Mouse (Mus musculus): Measurements from ENCODE around the gene Agap2. TPM values are rescaled to one million over a fixed set of nuclear protein-coding genes. Genes with fewer than 3 reads are reported as not detected.

Gene Agap2
- polyA plus RNA-seq, 1 experiment from 2014 or later = 0.88 TPM

- Histone ChIP-seq H3K9me3 (ENCODE audit: low read length) (no peaks in the 10 kb centered on the region), H3K27me3 (ENCODE audit: insufficient read depth, low read length) (no peaks in the 10 kb centered on the region), H3K27ac (ENCODE audit: low read depth) (no peak overlapping the region), H3K4me3 (ENCODE audit: low read depth, low read length) (no peak overlapping the region), H3K9ac (replicated peaks) (no peak overlapping the region), H3K4me1 (ENCODE audit: insufficient read depth) (peaks cover 25% of the 10 kb centered on the region), H3K36me3 (replicated peaks; ENCODE audit: insufficient read depth, low read length) (peaks cover 53% of the 10 kb centered on the region), H3K4me2 (ENCODE audit: low read depth, low read length) (no peak overlapping the region)
- TF ChIP-seq EP300 (IDR thresholded peaks at IDR 0.05; ENCODE audit: low read depth) (no peak), CTCF (IDR thresholded peaks at IDR 0.05; ENCODE audit: low read depth) (no peak)
- ATAC-seq (no peak), DNase-seq (no peak)
- 83% methylated on average over 20 of the region's 20 CpGs for WGBS (ENCODE audit: insufficient replicate concordance)
Measured at GRCm38 (mm10) chr10:127098514-127098913, 23.4 kb downstream of the Agap2 start.

- no peak overlapping the region for H3K27ac ChIP-seq (ENCODE audit: low read depth)
- no peak overlapping the region for H3K4me2 ChIP-seq (ENCODE audit: low read depth, low read length)
- peaks cover 23% of the 10 kb centered on the region for H3K4me1 ChIP-seq (ENCODE audit: insufficient read depth)
- H3K4me3 ChIP-seq (ENCODE audit: low read depth, low read length) = no peak overlapping the region
- TF ChIP-seq CTCF (IDR thresholded peaks at IDR 0.05; ENCODE audit: low read depth) (no peak), EP300 (IDR thresholded peaks at IDR 0.05; ENCODE audit: low read depth) (no peak)
- 82% methylated on average over 10 of the region's 10 CpGs for WGBS (ENCODE audit: insufficient replicate concordance)
- H3K27me3 ChIP-seq (ENCODE audit: insufficient read depth, low read length) = no peaks in the 10 kb centered on the region
- no peak overlapping the region for H3K9ac ChIP-seq (replicated peaks)
- H3K9me3 ChIP-seq (ENCODE audit: low read length) = no peaks in the 10 kb centered on the region
- peaks cover 53% of the 10 kb centered on the region for H3K36me3 ChIP-seq (replicated peaks; ENCODE audit: insufficient read depth, low read length)
- ATAC-seq (no peak), DNase-seq (no peak)
Measured at GRCm38 (mm10) chr10:127099191-127099590, 24.1 kb downstream of the Agap2 start.

- H3K9me3 ChIP-seq (ENCODE audit: low read length) = no peaks in the 10 kb centered on the region
- H3K27me3 ChIP-seq (ENCODE audit: insufficient read depth, low read length) = no peaks in the 10 kb centered on the region
- TF ChIP-seq CTCF (IDR thresholded peaks at IDR 0.05; ENCODE audit: low read depth) (no peak), EP300 (IDR thresholded peaks at IDR 0.05; ENCODE audit: low read depth) (no peak)
- no peak for DNase-seq
- peaks cover 17% of the 10 kb centered on the region for H3K4me1 ChIP-seq (ENCODE audit: insufficient read depth)
- H3K9ac ChIP-seq (replicated peaks) = no peak overlapping the region
- WGBS (ENCODE audit: insufficient replicate concordance) = 72% methylated on average over 15 of the region's 15 CpGs
- H3K27ac ChIP-seq (ENCODE audit: low read depth) = no peak overlapping the region
- peak; percentile 14 for ATAC-seq
- H3K4me3 ChIP-seq (ENCODE audit: low read depth, low read length) = no peak overlapping the region
- no peak overlapping the region for H3K4me2 ChIP-seq (ENCODE audit: low read depth, low read length)
- H3K36me3 ChIP-seq (replicated peaks; ENCODE audit: insufficient read depth, low read length) = peaks cover 53% of the 10 kb centered on the region
Measured at GRCm38 (mm10) chr10:127099868-127100267, 24.8 kb downstream of the Agap2 start.

GRCm38 (mm10) chr10:127100414-127100813 lies 25.3 kb downstream of the Agap2 start:
- no peak overlapping the region for H3K4me2 ChIP-seq (ENCODE audit: low read depth, low read length)
- no peak overlapping the region for H3K4me3 ChIP-seq (ENCODE audit: low read depth, low read length)
- DNase-seq (no peak), ATAC-seq (peak; percentile 78)
- WGBS (ENCODE audit: insufficient replicate concordance) = 42% methylated on average over 8 of the region's 8 CpGs
- no peaks in the 10 kb centered on the region for H3K27me3 ChIP-seq (ENCODE audit: insufficient read depth, low read length)
- no peaks in the 10 kb centered on the region for H3K9me3 ChIP-seq (ENCODE audit: low read length)
- peak overlapping the region; percentile 44; the same call in 1 of the 2 replicates for H3K27ac ChIP-seq (ENCODE audit: low read depth)
- peaks cover 50% of the 10 kb centered on the region for H3K36me3 ChIP-seq (replicated peaks; ENCODE audit: insufficient read depth, low read length)
- TF ChIP-seq EP300 (IDR thresholded peaks at IDR 0.05; ENCODE audit: low read depth) (peak; percentile 82; the same call in 1 of the 2 replicates), CTCF (IDR thresholded peaks at IDR 0.05; ENCODE audit: low read depth) (no peak)
- peaks cover 14% of the 10 kb centered on the region for H3K4me1 ChIP-seq (ENCODE audit: insufficient read depth)
- H3K9ac ChIP-seq (replicated peaks) = no peak overlapping the region

GRCm38 (mm10) chr10:127101151-127101550 lies 26.1 kb downstream of the Agap2 start:
- Histone ChIP-seq H3K9ac (replicated peaks) (no peak overlapping the region), H3K9me3 (ENCODE audit: low read length) (no peaks in the 10 kb centered on the region), H3K4me3 (ENCODE audit: low read depth, low read length) (no peak overlapping the region), H3K4me2 (ENCODE audit: low read depth, low read length) (no peak overlapping the region), H3K27me3 (ENCODE audit: insufficient read depth, low read length) (no peaks in the 10 kb centered on the region), H3K36me3 (replicated peaks; ENCODE audit: insufficient read depth, low read length) (peaks cover 43% of the 10 kb centered on the region), H3K4me1 (ENCODE audit: insufficient read depth) (peaks cover 14% of the 10 kb centered on the region), H3K27ac (ENCODE audit: low read depth) (peak overlapping the region; percentile 44; the same call in 1 of the 2 replicates)
- no peak for ATAC-seq
- WGBS (ENCODE audit: insufficient replicate concordance) = 62% methylated on average over 6 of the region's 6 CpGs
- no peak for DNase-seq
- TF ChIP-seq CTCF (IDR thresholded peaks at IDR 0.05; ENCODE audit: low read depth) = no peak
- TF ChIP-seq EP300 (IDR thresholded peaks at IDR 0.05; ENCODE audit: low read depth) = no peak

GRCm38 (mm10) chr10:127103631-127104030 lies 28.5 kb downstream of the Agap2 start:
- Histone ChIP-seq H3K4me2 (ENCODE audit: low read depth, low read length) (no peak overlapping the region), H3K27me3 (ENCODE audit: insufficient read depth, low read length) (no peaks in the 10 kb centered on the region), H3K9ac (replicated peaks) (no peak overlapping the region), H3K27ac (ENCODE audit: low read depth) (peak overlapping the region; percentile 57; the same call in 1 of the 2 replicates), H3K4me3 (ENCODE audit: low read depth, low read length) (no peak overlapping the region), H3K4me1 (ENCODE audit: insufficient read depth) (peaks cover 18% of the 10 kb centered on the region), H3K9me3 (ENCODE audit: low read length) (no peaks in the 10 kb centered on the region), H3K36me3 (replicated peaks; ENCODE audit: insufficient read depth, low read length) (peaks cover 32% of the 10 kb centered on the region)
- ATAC-seq (no peak), DNase-seq (no peak)
- WGBS (ENCODE audit: insufficient replicate concordance) = 34% methylated on average over 7 of the region's 7 CpGs
- TF ChIP-seq CTCF (IDR thresholded peaks at IDR 0.05; ENCODE audit: low read depth) (no peak), EP300 (IDR thresholded peaks at IDR 0.05; ENCODE audit: low read depth) (no peak)

Data from liver, postnatal 0 days (tissue).